8 mouse cellular contexts compared by ENCODE assay signal in the genomic region with DNA sequence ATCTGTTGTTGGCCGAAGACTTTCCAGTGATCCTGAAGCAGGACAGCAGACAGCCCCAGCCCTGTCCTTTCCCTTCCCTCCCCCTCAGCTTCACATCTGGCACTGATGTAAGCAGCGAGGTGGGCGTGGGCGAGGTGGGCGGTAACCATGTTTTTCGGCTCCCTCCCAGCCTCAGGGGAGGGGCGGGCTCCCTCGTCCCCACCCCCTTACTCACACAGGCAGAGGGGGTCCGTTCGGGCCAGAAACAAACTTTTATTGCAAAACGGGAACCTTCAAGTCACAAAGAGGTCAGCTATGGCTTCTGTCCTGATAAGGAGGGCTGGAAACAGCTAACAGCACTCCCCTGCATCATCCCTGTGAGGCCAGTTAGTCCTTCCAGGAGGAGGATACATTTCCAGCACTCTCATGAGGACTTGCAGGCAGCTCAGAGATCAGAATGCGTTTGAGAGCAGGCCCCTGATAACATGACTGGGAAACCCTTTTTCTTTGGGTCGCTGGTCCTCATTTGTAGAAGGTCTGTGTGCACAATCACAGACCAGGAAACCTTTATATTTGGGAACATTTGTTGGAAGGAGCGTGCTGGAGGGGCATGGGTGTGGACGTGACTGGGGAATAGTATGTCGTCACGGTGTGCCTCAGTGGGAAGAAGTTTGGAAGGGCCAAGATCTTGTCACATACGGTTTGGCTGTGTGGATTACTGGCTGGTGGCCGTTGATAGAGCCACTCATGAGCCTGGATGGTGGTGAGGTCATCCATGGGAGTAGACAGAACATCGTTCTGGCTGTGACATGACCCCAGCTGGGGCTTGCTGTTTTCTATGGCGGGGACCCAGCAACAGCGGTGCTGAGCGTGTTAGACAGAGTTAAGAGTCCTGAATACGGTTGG. TPM values are rescaled to one million over a fixed set of nuclear protein-coding genes. Genes with fewer than 3 reads are reported as not detected.
DNase-seq lines count a peak whose midpoint lies in the region; ATAC-seq and TF ChIP-seq lines count a peak whose summit lies in the region.

No protein-coding gene starts in this region.

- H3K9ac ChIP-seq in lung, embryonic 14.5 days = peak overlapping the region; percentile 40

- no peak for TF ChIP-seq CTCF in lung, embryonic 14.5 days (IDR thresholded peaks at IDR 0.05; ENCODE audit: low read depth)
- TF ChIP-seq CTCF in thymus, adult 2 months (IDR thresholded peaks at IDR 0.05; ENCODE audit: borderline replicate concordance, control insufficient read depth, extremely low read depth, insufficient read depth, low read length, poor library complexity) = no peak

- H3K9me3 ChIP-seq in lung, embryonic 14.5 days (ENCODE audit: low read depth, low read length) = 0 out of 2 replicates have a peak, but pooled peaks cover 4% of the 10 kb centered on the region

- WGBS in lung, embryonic 14.5 days = 19% methylated on average over 24 of the region's 24 CpGs
- WGBS in thymus, adult 2 months = 74% methylated on average over 24 of the region's 24 CpGs

- H3K36me3 ChIP-seq in lung, embryonic 14.5 days (ENCODE audit: insufficient read depth) = no peaks in the 10 kb centered on the region
- no peaks in the 10 kb centered on the region for H3K36me3 ChIP-seq in thymus, adult 2 months (ENCODE audit: control insufficient read depth, insufficient read depth, low read length)

- H3K4me2 ChIP-seq in lung, embryonic 14.5 days = peak overlapping the region; percentile 47

- peak; percentile 69 for DNase-seq in urinary bladder, postnatal 25 days (ENCODE audit: low spot score)
- DNase-seq in urinary bladder, postnatal 10 days (ENCODE audit: low spot score) = no peak
- peak; percentile 99 for DNase-seq in heart, adult 11 months
- peak; percentile 57 for DNase-seq in kidney, adult 11 months
- DNase-seq in lung, embryonic 14.5 days = peak; percentile 91
- DNase-seq in testis, postnatal 10 days (ENCODE audit: low spot score) = peak; percentile 93
- no peak for DNase-seq in natural killer cell, adult 2 months (ENCODE audit: low spot score in 2 of 2)
- DNase-seq in thymus, adult 2 months = no peak

- TF ChIP-seq POLR2A in thymus, adult 2 months (IDR thresholded peaks at IDR 0.05; ENCODE audit: control insufficient read depth, extremely low read depth, insufficient read depth, low read length, poor library complexity) = no peak

- no peaks in the 10 kb centered on the region for H3K27me3 ChIP-seq in lung, embryonic 14.5 days (ENCODE audit: insufficient read depth, low read length)
- no peaks in the 10 kb centered on the region for H3K27me3 ChIP-seq in thymus, adult 2 months (ENCODE audit: control insufficient read depth, insufficient read depth, low read length)

- H3K4me3 ChIP-seq in lung, embryonic 14.5 days (ENCODE audit: low read depth, low read length) = peak overlapping the region; percentile 19
- H3K4me3 ChIP-seq in thymus, adult 2 months (ENCODE audit: control insufficient read depth, insufficient read depth, low read length) = no peak overlapping the region

- H3K4me1 ChIP-seq in lung, embryonic 14.5 days (ENCODE audit: insufficient read depth) = 0 out of 2 replicates have a peak, but pooled peaks cover 9% of the 10 kb centered on the region
- H3K4me1 ChIP-seq in thymus, adult 2 months (replicated peaks; ENCODE audit: control insufficient read depth, insufficient read depth, low read length) = no peaks in the 10 kb centered on the region

- peak; percentile 87 for ATAC-seq in lung, embryonic 14.5 days (ENCODE audit: insufficient read depth)

- H3K27ac ChIP-seq in lung, embryonic 14.5 days (ENCODE audit: low read depth) = peak overlapping the region; percentile 84
- H3K27ac ChIP-seq in thymus, adult 2 months (ENCODE audit: control insufficient read depth, insufficient read depth, low read length) = no peak overlapping the region

RNA-seq across cellular contexts. Expression of a gene that starts 14.0 kb away (rescaled TPM):
- 44.1 and 46.5 TPM in 2 replicates for polyA plus RNA-seq in lung, embryonic 14.5 days (2014; fragmentation: Nextera tagmentation; extraction: Ambion mirVana)
- polyA plus RNA-seq in thymus, adult 2 months (2012; rRNA removed) = 67.0 and 75.0 TPM in 2 replicates

RNA-seq across cellular contexts. Expression of a gene that starts 14.2 kb away (rescaled TPM):
- 3.2 and 3.8 TPM in 2 replicates for polyA plus RNA-seq in lung, embryonic 14.5 days (2014; fragmentation: Nextera tagmentation; extraction: Ambion mirVana)
- polyA plus RNA-seq in thymus, adult 2 months (2012; rRNA removed) = 2.7 and 5.2 TPM in 2 replicates

RNA-seq across cellular contexts. Expression of a gene that starts 47.9 kb away (rescaled TPM):
- polyA plus RNA-seq in lung, embryonic 14.5 days (2014; fragmentation: Nextera tagmentation; extraction: Ambion mirVana) = 80.3 and 82.0 TPM in 2 replicates
- 102 and 134 TPM in 2 replicates for polyA plus RNA-seq in thymus, adult 2 months (2012; rRNA removed)

Comparison
In these comparisons a context has a peak if more than half of its experiments do, and no peak if none do; other contexts are left out.
1. DNase-seq: peak in urinary bladder, postnatal 25 days (single experiment), heart, adult 11 months (single experiment), kidney, adult 11 months (single experiment), lung, embryonic 14.5 days (single experiment) and testis, postnatal 10 days (single experiment); none in urinary bladder, postnatal 10 days (single experiment), natural killer cell, adult 2 months (0 of 2) and thymus, adult 2 months (single experiment).